Mouse (Mus musculus): ENCODE measurements around the gene Arhgef19.

The Arhgef19 gene

GRCm38 (mm10) chr4:141236856-141237255 lies 2.4 kb upstream of the Arhgef19 start:
- DNase-seq (ENCODE audit: low read depth in 1 of 2, low spot score in 2 of 2), result no peak

GRCm38 (mm10) chr4:141238492-141239387 lies 559 bp upstream of the Arhgef19 start:
- no peak for DNase-seq (ENCODE audit: low read depth in 1 of 2, low spot score in 2 of 2)

GRCm38 (mm10) chr4:141240617-141241016 lies 1.3 kb downstream of the Arhgef19 start:
- no peak for DNase-seq (ENCODE audit: low read depth in 1 of 2, low spot score in 2 of 2)

GRCm38 (mm10) chr4:141241861-141242260 lies 2.6 kb downstream of the Arhgef19 start:
- DNase-seq (ENCODE audit: low read depth in 1 of 2, low spot score in 2 of 2), result no peak

- no peak for DNase-seq (ENCODE audit: low read depth in 1 of 2, low spot score in 2 of 2)
Measured at GRCm38 (mm10) chr4:141242651-141243241, 3.4 kb downstream of the Arhgef19 start.

- DNase-seq (ENCODE audit: low read depth in 1 of 2, low spot score in 2 of 2), result no peak
Measured at GRCm38 (mm10) chr4:141243636-141244035, 4.3 kb downstream of the Arhgef19 start.

- DNase-seq (ENCODE audit: low read depth in 1 of 2, low spot score in 2 of 2), result no peak
Measured at GRCm38 (mm10) chr4:141244401-141244800, 5.1 kb downstream of the Arhgef19 start.

GRCm38 (mm10) chr4:141244931-141245425 lies 5.7 kb downstream of the Arhgef19 start:
- no peak for DNase-seq (ENCODE audit: low read depth in 1 of 2, low spot score in 2 of 2)

GRCm38 (mm10) chr4:141246089-141246997 lies 7.0 kb downstream of the Arhgef19 start:
- no peak for DNase-seq (ENCODE audit: low read depth in 1 of 2, low spot score in 2 of 2)

GRCm38 (mm10) chr4:141246998-141247350 lies 7.7 kb downstream of the Arhgef19 start:
- DNase-seq (ENCODE audit: low read depth in 1 of 2, low spot score in 2 of 2), result no peak

- DNase-seq (ENCODE audit: low read depth in 1 of 2, low spot score in 2 of 2), result no peak
Measured at GRCm38 (mm10) chr4:141247776-141248613, 8.7 kb downstream of the Arhgef19 start.

GRCm38 (mm10) chr4:141248614-141248978 lies 9.3 kb downstream of the Arhgef19 start:
- no peak for DNase-seq (ENCODE audit: low read depth in 1 of 2, low spot score in 2 of 2)

GRCm38 (mm10) chr4:141249383-141249782 lies 10.1 kb downstream of the Arhgef19 start:
- DNase-seq (ENCODE audit: low read depth in 1 of 2, low spot score in 2 of 2), result no peak

- no peak for DNase-seq (ENCODE audit: low read depth in 1 of 2, low spot score in 2 of 2)
Measured at GRCm38 (mm10) chr4:141251071-141251470, 11.8 kb downstream of the Arhgef19 start.

GRCm38 (mm10) chr4:141252641-141253040 lies 13.3 kb downstream of the Arhgef19 start:
- DNase-seq (ENCODE audit: low read depth in 1 of 2, low spot score in 2 of 2), result no peak

GRCm38 (mm10) chr4:141254234-141254633 lies 14.9 kb downstream of the Arhgef19 start:
- DNase-seq (ENCODE audit: low read depth in 1 of 2, low spot score in 2 of 2), result no peak

- no peak for DNase-seq (ENCODE audit: low read depth in 1 of 2, low spot score in 2 of 2)
Measured at GRCm38 (mm10) chr4:141257440-141257839, 18.1 kb downstream of the Arhgef19 start.

GRCm38 (mm10) chr4:141259413-141259812 lies 20.1 kb downstream of the Arhgef19 start:
- no peak for DNase-seq (ENCODE audit: low read depth in 1 of 2, low spot score in 2 of 2)

- no peak for DNase-seq (ENCODE audit: low read depth in 1 of 2, low spot score in 2 of 2)
Measured at GRCm38 (mm10) chr4:141260007-141260723, 20.9 kb downstream of the Arhgef19 start.

Measured in monocyte, adult 2 months (primary cell).